Mouse (Mus musculus) liver, embryonic 12.5 days (tissue): ENCODE measurements at regions not wholly inside any gene's neighbourhood (a gene's known extent, or its start where the extent isn't known, plus 50 kb on each side); places are given as distances from the start of the nearest gene placed in this dataset.
A peak's percentile ranks its signal among the peaks of the same experiment; 100 is the strongest.

ENCODE experiments used
- ATAC-seq: fragments of 200-750 bp; cut with Nextera tagmentation; 2 replicates; pipeline ENCODE4 v1.8.0; 2017; ENCODE audit warnings: moderate number of reproducible peaks, mild to moderate bottlenecking, moderate library complexity
- H3K27ac ChIP-seq: fragments of 300-500 bp; sonication (generic); 2 replicates; pipeline ENCODE4 v1.5.1; 2016; ENCODE audit warnings: mild to moderate bottlenecking
- H3K27me3 ChIP-seq: fragments of 300-500 bp; sonication (generic); replicated peaks from 2 replicates; pipeline ENCODE4 v1.6.1; 2016; ENCODE audit warnings: mild to moderate bottlenecking, moderate library complexity
- H3K36me3 ChIP-seq: fragments of 300-500 bp; sonication (generic); 2 replicates; pipeline ENCODE4 v1.6.1; 2016; ENCODE audit warnings: mild to moderate bottlenecking, moderate library complexity
- H3K4me1 ChIP-seq: fragments of 300-500 bp; sonication (generic); 2 replicates; pipeline ENCODE4 v1.6.1; 2016
- H3K4me2 ChIP-seq: fragments of 300-500 bp; sonication (generic); 2 replicates; pipeline ENCODE4 v1.6.1; 2016; ENCODE audit warnings: mild to moderate bottlenecking, moderate library complexity
- H3K4me3 ChIP-seq: fragments of 300-500 bp; sonication (generic); 2 replicates; pipeline ENCODE4 v1.5.1; 2016; ENCODE audit warnings: mild to moderate bottlenecking, moderate library complexity
- H3K9ac ChIP-seq: fragments of 300-500 bp; sonication (generic); 2 replicates; pipeline ENCODE4 v1.6.1; 2016; ENCODE audit warnings: mild to moderate bottlenecking, moderate library complexity
- H3K9me3 ChIP-seq: fragments of 300-500 bp; sonication (generic); replicated peaks from 2 replicates; pipeline ENCODE4 v1.6.1; 2016; ENCODE audit warnings: mild to moderate bottlenecking, moderate library complexity
- WGBS: fragments of 180-500 bp; shearing (Covaris S2); methylation state at CpG from one replicate; pipeline ENCODE4 v1.1.7; 2016; ENCODE audit not compliant: insufficient replicate concordance; 5-methylcytosine and 5-hydroxymethylcytosine counted together

DNA sequence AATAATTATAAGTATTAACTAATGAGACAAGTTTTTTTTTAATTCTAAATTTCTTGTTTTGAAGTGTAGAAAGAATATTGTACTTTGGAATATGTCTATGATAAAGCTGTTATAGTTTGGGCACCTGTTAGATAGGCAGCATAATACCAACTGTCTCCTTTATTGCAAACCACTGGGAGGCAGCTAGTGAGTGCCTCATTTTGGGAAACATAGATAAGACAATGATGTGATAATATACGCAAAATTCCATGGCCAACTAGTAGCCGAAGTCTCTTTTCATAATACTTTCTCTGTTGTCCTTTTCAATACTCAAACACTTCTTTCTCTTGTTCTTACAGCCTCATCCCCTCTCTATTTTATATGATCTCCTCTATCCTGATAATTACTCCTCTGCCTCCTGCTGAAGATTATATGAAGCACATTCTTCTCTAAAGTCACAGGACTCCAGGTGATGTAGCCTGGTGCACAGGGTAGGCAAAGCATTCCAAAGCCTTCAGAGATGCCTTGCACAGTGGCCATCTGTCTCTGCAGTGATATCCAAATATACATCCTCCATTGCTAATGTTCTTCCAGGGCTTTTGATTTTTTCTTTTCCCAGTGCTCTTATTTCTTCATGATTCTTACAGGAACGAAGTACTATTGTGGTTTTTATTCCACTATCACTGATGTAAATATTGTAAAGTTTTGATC, 259.9 kb downstream of the Pdha2 start:
- WGBS = 42% methylated on average over 3 of the region's 3 CpGs
- Histone ChIP-seq H3K4me2 (no peak overlapping the region), H3K27ac (no peak overlapping the region), H3K4me3 (no peak overlapping the region), H3K9ac (no peak overlapping the region), H3K27me3 (no peaks in the 10 kb centered on the region), H3K4me1 (peaks cover 25% of the 10 kb centered on the region), H3K9me3 (no peaks in the 10 kb centered on the region), H3K36me3 (no peaks in the 10 kb centered on the region)
- no peak for ATAC-seq

GRCm38 (mm10) chr3:140951024-140951423, 261.1 kb downstream of the Pdha2 start:
- Histone ChIP-seq H3K27ac (0 out of 2 replicates have a peak overlapping the region, but pooled peaks have one; percentile 5), H3K9me3 (no peaks in the 10 kb centered on the region), H3K4me2 (no peak overlapping the region), H3K4me3 (no peak overlapping the region), H3K4me1 (peaks cover 25% of the 10 kb centered on the region), H3K36me3 (no peaks in the 10 kb centered on the region), H3K27me3 (no peaks in the 10 kb centered on the region), H3K9ac (no peak overlapping the region)
- no peak for ATAC-seq
- 20% methylated on average over 2 of the region's 2 CpGs for WGBS

DNA sequence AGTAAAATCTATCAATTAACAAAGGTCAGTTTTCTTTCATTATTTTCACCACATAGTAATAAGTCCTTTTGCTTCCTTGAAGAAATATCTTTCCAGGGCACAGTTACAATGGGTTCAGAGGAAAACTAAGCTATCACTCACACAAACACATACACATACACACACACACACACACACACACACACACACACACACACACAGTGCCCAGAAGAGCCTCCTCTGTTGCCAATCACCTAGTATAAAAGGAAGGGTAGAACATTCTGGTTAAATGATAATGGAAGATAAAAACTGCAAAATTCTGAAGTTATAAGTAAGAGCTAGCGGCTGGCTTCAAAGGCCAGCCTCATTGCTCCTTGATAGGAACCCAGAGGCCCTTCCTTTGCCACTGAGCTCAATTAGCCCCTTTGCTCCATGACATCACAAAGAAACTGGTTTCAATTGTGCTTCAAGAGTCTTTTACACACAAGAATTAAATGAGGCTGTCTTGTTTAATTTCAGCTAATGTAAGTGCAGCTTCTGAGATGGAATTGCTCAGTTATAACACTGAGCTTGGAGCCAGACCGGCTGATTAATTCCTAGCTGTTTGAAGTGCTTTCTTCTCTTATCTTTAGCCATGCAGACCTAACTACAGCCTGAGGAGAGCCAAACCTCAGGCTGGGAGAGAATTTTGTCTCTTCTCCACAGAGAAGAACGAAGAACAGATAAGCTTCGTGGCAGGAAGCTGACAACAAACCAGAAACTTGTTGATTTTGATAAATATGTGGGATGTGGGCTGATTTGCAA, 262.1 kb downstream of the Pdha2 start:
- Histone ChIP-seq H3K4me3 (no peak overlapping the region), H3K4me1 (peaks cover 25% of the 10 kb centered on the region), H3K9ac (no peak overlapping the region), H3K9me3 (no peaks in the 10 kb centered on the region), H3K27me3 (no peaks in the 10 kb centered on the region), H3K36me3 (no peaks in the 10 kb centered on the region), H3K4me2 (peak overlapping the region; percentile 37), H3K27ac (peak overlapping the region; percentile 64)
- 11% methylated on average over 4 of the region's 4 CpGs for WGBS
- ATAC-seq = peak; percentile 96

DNA sequence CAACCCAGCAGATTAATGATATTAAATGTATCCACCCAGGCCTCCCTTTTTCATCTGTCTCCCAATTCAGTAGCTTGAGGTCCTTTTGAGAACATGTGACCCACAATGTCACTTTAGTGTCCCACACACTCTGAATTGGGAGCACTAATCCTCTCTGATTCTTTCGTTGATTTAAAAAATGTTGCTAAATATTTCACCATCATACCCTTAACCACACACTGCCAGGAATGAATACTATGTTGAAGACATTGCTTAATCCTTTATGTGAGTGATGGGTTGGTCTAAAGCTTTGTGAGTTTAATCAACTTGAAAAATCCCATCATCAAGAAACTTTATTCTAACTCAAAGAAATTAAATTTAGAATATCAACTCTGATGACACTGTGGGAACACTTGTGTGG, 269.7 kb downstream of the Pdha2 start:
- Histone ChIP-seq H3K36me3 (no peaks in the 10 kb centered on the region), H3K4me3 (no peak overlapping the region), H3K27me3 (no peaks in the 10 kb centered on the region), H3K4me1 (no peaks in the 10 kb centered on the region), H3K9me3 (no peaks in the 10 kb centered on the region), H3K27ac (no peak overlapping the region), H3K4me2 (no peak overlapping the region), H3K9ac (no peak overlapping the region)
- 73% methylated on average over 1 of the region's 1 CpGs for WGBS
- no peak for ATAC-seq

DNA sequence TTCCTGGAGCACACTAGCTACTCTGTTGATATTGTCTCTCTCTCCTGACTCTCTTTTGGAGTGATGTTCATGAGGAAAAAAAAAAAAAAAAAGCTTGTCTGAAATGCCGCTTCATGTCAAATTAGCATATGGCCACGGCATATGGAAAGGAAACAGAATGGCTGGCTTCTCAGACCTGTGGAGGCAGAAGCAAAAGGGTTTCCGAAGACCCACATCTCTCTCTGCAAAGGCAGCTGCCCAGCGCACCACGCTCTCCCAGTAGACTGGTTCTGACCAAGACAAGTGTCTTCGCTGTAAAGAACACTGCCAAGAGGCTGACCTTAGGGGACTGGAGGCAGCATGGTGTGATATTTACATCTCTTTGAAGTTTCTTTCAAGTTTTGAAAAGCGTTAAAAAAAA, 270.3 kb downstream of the Pdha2 start:
- no peaks in the 10 kb centered on the region for H3K36me3 ChIP-seq
- WGBS = 82% methylated on average over 7 of the region's 7 CpGs
- H3K27ac ChIP-seq = no peak overlapping the region
- no peak overlapping the region for H3K4me3 ChIP-seq
- no peaks in the 10 kb centered on the region for H3K27me3 ChIP-seq
- no peak for ATAC-seq
- no peaks in the 10 kb centered on the region for H3K4me1 ChIP-seq
- no peak overlapping the region for H3K9ac ChIP-seq
- no peaks in the 10 kb centered on the region for H3K9me3 ChIP-seq
- H3K4me2 ChIP-seq = no peak overlapping the region

DNA sequence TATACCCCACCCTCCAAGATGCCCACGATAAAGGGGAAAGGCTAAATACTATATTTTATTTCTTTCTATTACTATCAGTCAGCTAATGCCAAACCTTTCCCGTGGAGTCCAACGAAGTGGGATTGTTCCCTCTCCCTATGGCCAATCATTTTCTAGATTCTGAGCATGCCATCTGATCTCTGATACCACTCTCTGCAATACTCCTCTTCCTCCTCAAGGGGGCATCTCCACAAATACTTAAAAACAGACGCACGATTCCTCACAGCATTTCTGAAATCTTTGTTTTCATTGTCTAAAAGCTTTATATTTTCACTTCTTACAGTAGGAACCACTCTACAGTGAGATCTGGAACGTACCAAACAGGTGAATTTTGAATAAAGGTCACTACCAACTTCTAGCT, 270.8 kb downstream of the Pdha2 start:
- Histone ChIP-seq H3K4me2 (no peak overlapping the region), H3K4me1 (no peaks in the 10 kb centered on the region), H3K27ac (no peak overlapping the region), H3K27me3 (no peaks in the 10 kb centered on the region), H3K9me3 (no peaks in the 10 kb centered on the region), H3K4me3 (no peak overlapping the region), H3K9ac (no peak overlapping the region), H3K36me3 (no peaks in the 10 kb centered on the region)
- 72% methylated on average over 6 of the region's 6 CpGs for WGBS
- no peak for ATAC-seq

DNA sequence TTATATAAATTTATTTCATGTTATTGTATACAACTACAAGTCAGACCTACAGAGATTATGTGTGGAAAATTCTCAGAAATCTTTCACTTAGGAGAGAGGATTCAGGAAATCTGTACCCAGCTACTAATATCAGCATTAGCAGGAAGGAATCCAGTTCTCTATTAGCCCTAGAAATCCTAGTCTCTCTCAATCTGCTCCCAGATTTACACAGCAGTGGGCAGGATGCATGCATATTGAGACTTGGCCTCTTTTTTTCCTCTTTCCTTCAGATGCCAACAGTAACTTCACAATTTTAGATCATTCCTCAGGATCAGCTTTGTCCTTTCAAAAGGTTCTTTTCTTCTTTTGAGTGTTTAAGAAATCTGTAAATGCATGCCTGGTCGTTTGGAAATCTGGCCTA, 279.0 kb downstream of the Pdha2 start:
- no peak overlapping the region for H3K4me3 ChIP-seq
- no peak overlapping the region for H3K4me2 ChIP-seq
- WGBS = 21% methylated on average over 1 of the region's 1 CpGs
- no peaks in the 10 kb centered on the region for H3K27me3 ChIP-seq
- no peak overlapping the region for H3K9ac ChIP-seq
- H3K36me3 ChIP-seq = no peaks in the 10 kb centered on the region
- no peak for ATAC-seq
- no peaks in the 10 kb centered on the region for H3K9me3 ChIP-seq
- no peaks in the 10 kb centered on the region for H3K4me1 ChIP-seq
- H3K27ac ChIP-seq = no peak overlapping the region

- ATAC-seq = no peak
- Histone ChIP-seq H3K4me1 (no peaks in the 10 kb centered on the region), H3K4me2 (no peak overlapping the region), H3K4me3 (no peak overlapping the region), H3K9me3 (no peaks in the 10 kb centered on the region), H3K9ac (no peak overlapping the region), H3K36me3 (no peaks in the 10 kb centered on the region), H3K27me3 (no peaks in the 10 kb centered on the region), H3K27ac (no peak overlapping the region)
- WGBS = 75% methylated on average over 5 of the region's 5 CpGs
These were observed 285.5 kb downstream of the Pdha2 start for GRCm38 (mm10) chr3:140926689-140927088.

DNA sequence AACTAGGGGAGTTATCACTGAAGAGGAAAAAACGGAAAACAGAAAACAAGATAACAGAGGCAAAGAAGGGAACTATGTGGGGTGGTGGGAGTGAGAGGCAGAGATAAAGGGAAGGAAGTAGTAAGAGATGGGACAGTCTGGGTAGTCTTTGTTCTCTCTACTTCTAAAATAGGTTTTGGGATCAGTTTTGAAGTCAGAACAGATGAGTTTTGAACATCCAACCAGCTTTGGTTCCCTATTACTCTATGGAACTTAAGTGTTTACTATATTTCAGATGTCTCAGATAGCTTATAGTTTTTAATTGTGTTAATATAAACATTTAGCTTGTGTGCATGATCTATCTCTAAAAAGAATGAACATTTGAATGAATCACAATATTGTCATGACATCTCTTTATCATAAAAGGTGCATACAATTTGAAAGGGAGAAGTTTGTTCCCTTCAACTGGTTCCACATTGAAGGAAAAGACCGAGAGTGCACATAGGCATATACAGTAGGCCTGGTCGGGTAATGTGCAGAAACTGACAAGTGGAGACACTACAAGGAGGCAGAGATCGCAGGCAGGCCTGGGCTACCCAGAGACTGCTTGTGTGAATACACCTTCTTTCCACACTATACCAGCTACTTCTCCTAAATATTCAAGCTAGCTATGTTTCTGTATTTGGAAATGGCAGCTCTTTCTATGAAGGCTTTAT, 335.8 kb downstream of the Pdha2 start:
- Histone ChIP-seq H3K9me3 (no peaks in the 10 kb centered on the region), H3K4me2 (no peak overlapping the region), H3K4me3 (no peak overlapping the region), H3K36me3 (no peaks in the 10 kb centered on the region), H3K9ac (no peak overlapping the region), H3K4me1 (peaks cover 5% of the 10 kb centered on the region; the same call in 1 of the 2 replicates), H3K27ac (no peak overlapping the region), H3K27me3 (no peaks in the 10 kb centered on the region)
- 50% methylated on average over 4 of the region's 4 CpGs for WGBS
- peak; percentile 66; the same call in 1 of the 2 replicates for ATAC-seq

- no peak overlapping the region for H3K27ac ChIP-seq
- no peaks in the 10 kb centered on the region for H3K36me3 ChIP-seq
- no peak overlapping the region for H3K4me3 ChIP-seq
- peak; percentile 42; the same call in 1 of the 2 replicates for ATAC-seq
- H3K4me2 ChIP-seq = no peak overlapping the region
- no peaks in the 10 kb centered on the region for H3K9me3 ChIP-seq
- H3K4me1 ChIP-seq = peaks cover 5% of the 10 kb centered on the region; the same call in 1 of the 2 replicates
- H3K9ac ChIP-seq = no peak overlapping the region
- no peaks in the 10 kb centered on the region for H3K27me3 ChIP-seq
- WGBS = 15% methylated on average over 4 of the region's 4 CpGs
These were observed 336.5 kb downstream of the Pdha2 start for GRCm38 (mm10) chr3:140875500-140876200.

DNA sequence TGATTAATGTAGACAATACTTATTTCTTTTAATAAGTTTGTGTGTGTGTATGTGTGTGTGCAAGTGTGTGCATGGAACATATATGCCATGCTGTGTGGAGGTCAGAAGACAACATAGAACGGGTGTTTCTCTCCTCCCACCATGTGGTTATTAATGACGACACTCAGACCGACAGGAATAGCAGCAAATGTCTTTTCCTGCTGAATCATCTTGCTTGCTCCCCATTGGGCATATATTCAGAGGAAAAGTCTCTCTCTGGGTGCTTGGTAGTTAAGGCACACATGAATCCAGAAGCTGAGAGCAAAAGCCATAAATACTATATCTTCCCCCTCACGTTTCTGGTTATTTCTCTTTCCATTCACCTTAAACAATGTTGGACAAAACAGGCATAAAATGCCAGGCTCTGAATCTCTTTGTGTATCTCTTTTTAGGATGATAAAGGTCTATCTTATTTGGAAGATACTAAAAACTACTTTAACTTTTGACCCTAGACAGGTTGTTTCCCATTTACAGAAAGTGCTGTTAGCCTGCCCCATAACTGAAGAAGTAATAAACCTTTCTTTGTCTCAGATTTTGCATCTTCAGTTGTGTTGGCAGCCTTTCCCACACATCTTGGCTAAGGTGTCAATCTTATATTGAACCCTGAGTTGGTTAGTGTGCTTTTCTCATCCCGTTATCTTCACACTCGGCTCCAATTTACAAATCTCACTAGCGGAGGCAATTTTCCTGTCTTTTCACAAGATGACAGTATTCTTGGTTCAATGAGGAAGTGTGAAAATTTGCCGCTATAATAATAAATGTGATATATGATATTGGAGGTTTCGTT, 337.9 kb downstream of the Pdha2 start:
- Histone ChIP-seq H3K4me3 (no peak overlapping the region), H3K27ac (no peak overlapping the region), H3K4me2 (no peak overlapping the region), H3K36me3 (no peaks in the 10 kb centered on the region), H3K4me1 (peaks cover 5% of the 10 kb centered on the region; the same call in 1 of the 2 replicates), H3K9ac (no peak overlapping the region), H3K9me3 (no peaks in the 10 kb centered on the region), H3K27me3 (no peaks in the 10 kb centered on the region)
- 63% methylated on average over 9 of the region's 9 CpGs for WGBS
- no peak for ATAC-seq
